Mouse (Mus musculus) ES-Bruce4 (cell line): ENCODE measurements around the gene Numb.

Source experiments
- CTCF ChIP-seq: IDR thresholded peaks from one replicate; pipeline ENCODE4 v1.8.1; 2011; ENCODE audit warnings: low read depth, low read length
- EP300 ChIP-seq: IDR thresholded peaks from 2 replicates; pipeline ENCODE4 v1.6.1; 2011; ENCODE audit warnings: low read depth, low read length; ENCODE audit not compliant: insufficient read depth
- POLR2A ChIP-seq: IDR thresholded peaks from one replicate; pipeline ENCODE4 v1.8.1; 2011; ENCODE audit warnings: low read length; ENCODE audit not compliant: insufficient read depth

DNA sequence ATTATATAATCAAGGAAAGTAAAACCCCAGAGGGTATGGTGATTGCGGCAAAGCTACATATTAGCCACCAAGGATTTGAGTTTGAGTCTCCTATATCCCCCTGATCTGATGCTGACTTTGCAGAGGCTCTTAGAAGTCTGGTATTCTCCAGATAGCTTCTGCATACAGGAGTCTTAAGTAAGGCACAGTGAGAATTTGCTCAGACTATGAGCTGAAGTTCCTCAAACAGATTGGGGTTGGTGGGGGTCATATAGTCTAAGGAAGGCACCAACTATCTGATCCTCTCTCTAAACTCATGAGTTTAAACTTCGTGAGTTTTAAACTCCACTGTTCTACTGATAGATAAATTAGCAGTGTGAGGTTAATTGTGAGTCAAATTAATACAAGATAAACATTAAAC lies 17.6 kb upstream of the Numb start:
- TF ChIP-seq EP300 = no peak
- no peak for TF ChIP-seq CTCF
- TF ChIP-seq POLR2A = no peak
